Mouse (Mus musculus): ENCODE results near the gene Zfp2. TPM values are rescaled to one million over a fixed set of nuclear protein-coding genes. Genes with fewer than 3 reads are reported as not detected.

Gene Zfp2
- 9.2 and 11.2 TPM in 2 replicates for polyA plus RNA-seq (2014; fragmentation: Nextera tagmentation; extraction: Ambion mirVana)

DNA sequence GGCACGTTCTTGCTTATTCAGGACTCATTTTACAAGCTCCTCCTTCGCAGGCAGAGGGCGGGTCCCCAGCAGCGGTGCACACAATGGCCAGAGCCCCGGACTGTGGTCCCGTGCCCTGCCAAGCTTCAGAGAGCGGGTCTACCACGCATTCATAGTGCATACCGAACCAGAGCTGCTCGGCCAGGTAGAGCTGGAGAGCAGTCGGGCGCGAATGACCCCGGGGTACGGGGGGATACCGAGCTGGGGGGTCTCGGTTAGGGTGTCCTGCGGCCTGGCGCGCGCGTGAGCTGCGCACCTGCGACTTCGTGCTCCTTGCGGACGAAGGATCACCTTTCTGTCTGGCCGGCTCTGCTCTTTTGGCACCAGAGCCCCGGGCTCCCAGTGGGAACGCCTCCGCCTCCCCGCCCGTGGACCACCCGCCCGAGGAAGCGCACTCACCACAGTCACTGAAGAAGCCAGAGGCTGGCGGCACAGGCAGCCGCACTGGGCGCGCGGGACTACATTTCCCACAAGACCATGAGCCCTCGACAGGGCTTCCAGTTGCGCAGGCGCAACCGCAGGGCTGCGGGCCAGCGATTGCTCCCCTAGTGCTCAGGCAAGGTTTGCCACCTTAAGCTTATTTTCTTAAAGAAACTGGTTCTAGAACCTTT is at the start of gene Zfp2:
Gene Zfp2, minus strand, starts transcription at position 495 of the 650 bp plus-strand sequence.
- ATAC-seq (replicated peaks; ENCODE audit: insufficient number of reproducible peaks, low FRiP score, low TSS enrichment) = peak; percentile 94
- H3K9ac ChIP-seq (ENCODE audit: low read depth, low read length) = peak within 1 kb of the TSS; percentile 90
- peaks cover 11% of the 10 kb centered on the region for H3K36me3 ChIP-seq (ENCODE audit: control insufficient read depth, insufficient read depth, low read length)
- no peaks in the 10 kb centered on the region for H3K4me1 ChIP-seq (ENCODE audit: control insufficient read depth, insufficient read depth, low read length)
- H3K4me2 ChIP-seq = peak within 1 kb of the TSS; percentile 66
- under 1% methylated on average over 47 of the region's 47 CpGs for WGBS (ENCODE audit: insufficient replicate concordance)
- H3K27ac ChIP-seq (ENCODE audit: low read depth, low read length) = no peak within 1 kb of the TSS
- H3K4me3 ChIP-seq (ENCODE audit: low read depth, low read length) = peak within 1 kb of the TSS; percentile 83
- no peaks in the 10 kb centered on the region for H3K9me3 ChIP-seq (replicated peaks; ENCODE audit: control insufficient read depth, low read length)
- H3K27me3 ChIP-seq (ENCODE audit: control insufficient read depth, insufficient read depth, low read length) = no peaks in the 10 kb centered on the region

DNA sequence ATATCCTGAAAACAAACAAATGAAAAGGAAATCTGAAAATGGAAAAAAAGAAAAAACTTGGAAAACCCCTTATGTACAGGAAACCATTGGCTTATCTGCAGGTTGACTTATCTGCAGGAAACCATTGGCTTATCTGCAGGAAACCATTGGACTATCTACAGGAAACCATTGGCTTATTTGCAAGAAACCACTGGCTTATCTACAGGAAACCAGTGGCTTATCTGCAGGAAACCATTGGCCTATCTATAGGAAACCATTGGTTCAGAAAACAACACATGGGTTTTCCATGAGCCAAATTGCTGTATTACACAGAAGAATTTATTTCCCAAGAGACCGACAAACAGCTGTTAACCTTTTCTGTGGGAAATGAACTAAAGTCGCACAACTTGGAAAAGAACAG is 48.9 kb upstream of the Zfp2 start:
- WGBS (ENCODE audit: insufficient replicate concordance) = 68% methylated on average over 2 of the region's 2 CpGs
- Histone ChIP-seq H3K27ac (ENCODE audit: low read depth, low read length) (no peak overlapping the region), H3K4me3 (ENCODE audit: low read depth, low read length) (no peak overlapping the region)

DNA sequence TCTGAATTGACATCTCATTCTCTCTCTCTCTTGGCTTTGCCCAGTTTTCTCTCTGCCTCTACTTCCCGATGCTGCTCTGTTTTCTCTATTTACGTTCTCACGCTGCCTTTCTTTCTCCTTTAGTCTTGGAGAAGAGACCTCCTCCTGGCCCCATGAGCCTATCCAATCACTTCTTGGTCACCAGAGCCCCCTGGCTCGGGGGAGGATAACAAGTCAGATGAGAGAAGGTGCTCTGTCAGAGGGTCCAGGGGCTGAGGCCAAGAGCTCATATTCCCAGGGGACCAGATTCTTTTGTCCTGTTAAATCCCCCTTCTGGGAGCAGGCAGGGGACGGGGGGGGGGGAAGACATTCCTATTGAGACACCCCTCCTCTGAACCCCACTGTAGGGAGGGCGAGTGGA is 37.7 kb upstream of the Zfp2 start, which contains the start of gene Prop1:
Gene Prop1, minus strand, starts transcription at position 101 of the 400 bp plus-strand sequence.
- no peaks in the 10 kb centered on the region for H3K9me3 ChIP-seq (replicated peaks; ENCODE audit: control insufficient read depth, low read length)
- no peak within 1 kb of the TSS for H3K9ac ChIP-seq (ENCODE audit: low read depth, low read length)
- H3K4me3 ChIP-seq (ENCODE audit: low read depth, low read length) = no peak within 1 kb of the TSS
- no peak within 1 kb of the TSS for H3K27ac ChIP-seq (ENCODE audit: low read depth, low read length)
- H3K4me2 ChIP-seq = no peak within 1 kb of the TSS
- 69% methylated on average over 6 of the region's 6 CpGs for WGBS (ENCODE audit: insufficient replicate concordance)
- ATAC-seq (replicated peaks; ENCODE audit: insufficient number of reproducible peaks, low FRiP score, low TSS enrichment) = no peak
- peaks cover 2% of the 10 kb centered on the region for H3K27me3 ChIP-seq (ENCODE audit: control insufficient read depth, insufficient read depth, low read length)
- H3K36me3 ChIP-seq (ENCODE audit: control insufficient read depth, insufficient read depth, low read length) = no peaks in the 10 kb centered on the region
- H3K4me1 ChIP-seq (ENCODE audit: control insufficient read depth, insufficient read depth, low read length) = no peaks in the 10 kb centered on the region

More for the DNA sequence above, 48.9 kb upstream of the Zfp2 start:
- Histone ChIP-seq H3K4me2 (no peak overlapping the region), H3K36me3 (ENCODE audit: control insufficient read depth, insufficient read depth, low read length) (no peaks in the 10 kb centered on the region), H3K9ac (ENCODE audit: low read depth, low read length) (no peak overlapping the region), H3K27me3 (ENCODE audit: control insufficient read depth, insufficient read depth, low read length) (0 out of 2 replicates have a peak, but pooled peaks cover 2% of the 10 kb centered on the region), H3K9me3 (replicated peaks; ENCODE audit: control insufficient read depth, low read length) (no peaks in the 10 kb centered on the region), H3K4me1 (ENCODE audit: control insufficient read depth, insufficient read depth, low read length) (no peaks in the 10 kb centered on the region)
- no peak for ATAC-seq (replicated peaks; ENCODE audit: insufficient number of reproducible peaks, low FRiP score, low TSS enrichment)

DNA sequence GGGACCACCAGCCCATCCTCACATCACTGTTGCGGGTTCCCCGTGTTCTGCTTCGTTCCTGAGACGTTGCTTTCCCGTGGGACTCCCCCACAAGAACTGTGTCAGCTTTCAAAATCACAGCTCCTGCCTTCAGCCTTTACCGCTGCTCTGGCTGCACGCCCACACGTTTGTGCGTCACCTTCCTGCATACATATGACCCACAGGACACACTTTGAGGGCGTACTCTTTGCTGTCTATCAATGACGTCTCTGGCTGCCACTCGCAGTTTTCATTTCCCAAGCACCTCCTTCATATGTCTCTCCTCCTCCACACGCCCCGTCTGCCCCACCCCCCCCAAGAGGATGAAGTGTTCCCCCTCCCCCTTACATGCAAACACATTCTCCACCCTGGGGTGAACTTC is 36.3 kb upstream of the Zfp2 start:
- 60% methylated on average over 14 of the region's 14 CpGs for WGBS (ENCODE audit: insufficient replicate concordance)
- no peak overlapping the region for H3K4me2 ChIP-seq

DNA sequence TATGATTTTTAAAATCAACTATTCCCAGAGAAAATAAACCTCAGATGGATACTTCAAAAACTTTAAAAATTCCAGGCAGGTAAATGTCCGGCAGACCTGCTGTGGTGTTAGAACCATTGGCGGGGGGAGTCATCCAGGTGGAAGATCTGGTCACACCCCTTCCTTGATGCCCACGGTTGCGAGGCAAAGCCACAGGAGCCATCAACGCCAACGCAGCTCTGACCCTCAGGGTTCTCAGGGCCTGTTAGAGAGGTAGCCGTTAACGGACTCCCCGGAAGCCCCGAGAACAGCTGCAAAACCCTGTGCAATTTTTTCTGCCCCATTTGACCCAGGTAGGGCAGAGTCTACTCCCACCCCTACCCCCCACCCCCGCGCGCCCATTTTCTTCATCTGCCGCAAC is 27.5 kb upstream of the Zfp2 start, which contains the start of gene 4933414I15Rik:
Gene 4933414I15Rik, minus strand, starts transcription at position 260 of the 400 bp plus-strand sequence.
- Histone ChIP-seq H3K27me3 (ENCODE audit: control insufficient read depth, insufficient read depth, low read length) (0 out of 2 replicates have a peak, but pooled peaks cover 7% of the 10 kb centered on the region), H3K27ac (ENCODE audit: low read depth, low read length) (no peak within 1 kb of the TSS), H3K36me3 (ENCODE audit: control insufficient read depth, insufficient read depth, low read length) (no peaks in the 10 kb centered on the region), H3K9me3 (replicated peaks; ENCODE audit: control insufficient read depth, low read length) (no peaks in the 10 kb centered on the region), H3K4me1 (ENCODE audit: control insufficient read depth, insufficient read depth, low read length) (no peaks in the 10 kb centered on the region), H3K4me2 (no peak within 1 kb of the TSS), H3K4me3 (ENCODE audit: low read depth, low read length) (no peak within 1 kb of the TSS), H3K9ac (ENCODE audit: low read depth, low read length) (no peak within 1 kb of the TSS)
- no peak for ATAC-seq (replicated peaks; ENCODE audit: insufficient number of reproducible peaks, low FRiP score, low TSS enrichment)
- 65% methylated on average over 14 of the region's 14 CpGs for WGBS (ENCODE audit: insufficient replicate concordance)

More for the DNA sequence above, 36.3 kb upstream of the Zfp2 start:
- H3K9ac ChIP-seq (ENCODE audit: low read depth, low read length) = no peak overlapping the region
- no peak overlapping the region for H3K27ac ChIP-seq (ENCODE audit: low read depth, low read length)
- no peak for ATAC-seq (replicated peaks; ENCODE audit: insufficient number of reproducible peaks, low FRiP score, low TSS enrichment)
- no peaks in the 10 kb centered on the region for H3K4me1 ChIP-seq (ENCODE audit: control insufficient read depth, insufficient read depth, low read length)
- no peaks in the 10 kb centered on the region for H3K9me3 ChIP-seq (replicated peaks; ENCODE audit: control insufficient read depth, low read length)
- H3K27me3 ChIP-seq (ENCODE audit: control insufficient read depth, insufficient read depth, low read length) = peaks cover 2% of the 10 kb centered on the region
- no peak overlapping the region for H3K4me3 ChIP-seq (ENCODE audit: low read depth, low read length)
- no peaks in the 10 kb centered on the region for H3K36me3 ChIP-seq (ENCODE audit: control insufficient read depth, insufficient read depth, low read length)

DNA sequence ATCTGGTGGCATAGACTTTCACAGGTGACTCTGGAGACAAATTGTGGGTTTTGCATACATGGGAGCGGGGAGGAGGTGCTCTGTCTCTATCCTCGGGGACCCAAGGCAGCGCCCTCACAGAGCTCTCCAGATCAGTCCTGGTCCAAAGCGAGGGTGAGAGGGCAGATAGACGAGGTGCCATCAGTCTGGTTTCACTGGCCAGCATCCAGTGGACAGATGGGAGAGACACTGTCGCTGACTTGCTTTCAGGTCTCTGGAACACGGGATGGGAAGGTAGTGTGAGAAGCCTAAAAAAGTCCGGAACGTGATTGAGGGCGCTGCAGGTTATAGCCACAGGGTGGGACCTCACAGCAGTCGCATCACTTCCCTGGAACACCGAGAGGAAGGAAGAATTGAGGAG is 26.4 kb upstream of the Zfp2 start:
- Histone ChIP-seq H3K9me3 (replicated peaks; ENCODE audit: control insufficient read depth, low read length) (no peaks in the 10 kb centered on the region), H3K27me3 (ENCODE audit: control insufficient read depth, insufficient read depth, low read length) (0 out of 2 replicates have a peak, but pooled peaks cover 7% of the 10 kb centered on the region), H3K4me2 (no peak overlapping the region), H3K36me3 (ENCODE audit: control insufficient read depth, insufficient read depth, low read length) (no peaks in the 10 kb centered on the region), H3K4me3 (ENCODE audit: low read depth, low read length) (no peak overlapping the region), H3K27ac (ENCODE audit: low read depth, low read length) (no peak overlapping the region), H3K9ac (ENCODE audit: low read depth, low read length) (no peak overlapping the region), H3K4me1 (ENCODE audit: control insufficient read depth, insufficient read depth, low read length) (no peaks in the 10 kb centered on the region)
- ATAC-seq (replicated peaks; ENCODE audit: insufficient number of reproducible peaks, low FRiP score, low TSS enrichment) = no peak
- 63% methylated on average over 12 of the region's 12 CpGs for WGBS (ENCODE audit: insufficient replicate concordance)

DNA sequence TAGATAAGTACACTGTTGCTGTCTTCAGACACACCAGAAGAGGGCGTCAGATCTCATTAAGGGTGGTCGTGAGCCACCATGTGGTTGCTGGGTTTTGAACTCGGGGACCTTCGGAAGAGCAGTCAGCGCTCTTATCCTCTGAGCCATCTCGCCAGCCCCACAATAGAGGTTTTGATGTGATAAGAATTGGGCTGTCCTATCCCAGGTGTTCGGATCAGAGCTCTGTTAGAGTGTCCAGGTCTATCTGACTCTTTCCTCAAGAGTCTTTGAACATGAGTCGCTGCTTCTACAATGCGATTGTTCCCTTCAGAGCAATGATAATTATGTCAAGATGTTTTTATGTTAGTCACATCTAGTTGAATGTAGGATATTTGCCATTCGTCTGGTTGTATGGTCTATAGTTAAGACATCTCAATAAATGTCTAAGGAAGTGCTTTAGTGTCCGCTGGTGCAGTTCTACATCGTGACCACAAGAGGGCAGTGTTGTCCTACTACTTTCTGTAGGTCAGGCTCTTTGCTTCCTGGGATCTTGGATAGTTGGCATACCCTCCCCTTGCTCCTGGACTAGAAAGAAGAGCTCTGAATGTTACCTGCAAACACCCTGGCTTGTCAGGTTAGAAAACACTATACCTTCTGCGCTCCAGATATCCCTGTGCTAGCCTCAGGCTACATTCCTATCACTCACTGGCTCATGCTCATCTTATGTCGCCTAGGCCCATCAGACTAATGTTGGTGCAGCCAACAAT is 23.8 kb upstream of the Zfp2 start:
- Histone ChIP-seq H3K27ac (ENCODE audit: low read depth, low read length) (no peak overlapping the region), H3K9ac (ENCODE audit: low read depth, low read length) (no peak overlapping the region), H3K9me3 (replicated peaks; ENCODE audit: control insufficient read depth, low read length) (no peaks in the 10 kb centered on the region), H3K27me3 (ENCODE audit: control insufficient read depth, insufficient read depth, low read length) (0 out of 2 replicates have a peak, but pooled peaks cover 7% of the 10 kb centered on the region), H3K4me2 (no peak overlapping the region), H3K36me3 (ENCODE audit: control insufficient read depth, insufficient read depth, low read length) (no peaks in the 10 kb centered on the region), H3K4me1 (ENCODE audit: control insufficient read depth, insufficient read depth, low read length) (no peaks in the 10 kb centered on the region), H3K4me3 (ENCODE audit: low read depth, low read length) (no peak overlapping the region)
- 28% methylated on average over 14 of the region's 14 CpGs for WGBS (ENCODE audit: insufficient replicate concordance)
- ATAC-seq (replicated peaks; ENCODE audit: insufficient number of reproducible peaks, low FRiP score, low TSS enrichment) = no peak

DNA sequence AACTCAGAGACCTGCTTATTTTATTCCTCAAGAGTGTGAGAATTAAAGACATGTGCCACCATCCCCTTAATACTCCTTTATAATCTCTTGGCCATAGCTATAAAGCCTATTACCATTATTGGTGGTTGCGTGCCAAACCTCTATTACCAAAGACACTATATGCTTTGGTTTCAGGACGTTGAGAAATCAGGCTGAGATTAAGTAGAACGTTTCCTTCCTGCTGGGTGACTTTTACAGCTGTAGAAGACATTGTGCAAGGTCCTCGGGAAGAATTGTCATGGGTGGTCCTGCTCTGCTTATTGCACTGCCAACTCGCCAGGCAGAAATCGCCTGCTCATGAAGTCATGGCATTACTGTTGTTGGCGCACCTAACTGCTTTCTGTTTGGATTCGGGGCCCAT is 22.5 kb upstream of the Zfp2 start:
- H3K9ac ChIP-seq (ENCODE audit: low read depth, low read length) = no peak overlapping the region
- ATAC-seq (replicated peaks; ENCODE audit: insufficient number of reproducible peaks, low FRiP score, low TSS enrichment) = no peak
- H3K4me2 ChIP-seq = no peak overlapping the region
- no peaks in the 10 kb centered on the region for H3K4me1 ChIP-seq (ENCODE audit: control insufficient read depth, insufficient read depth, low read length)
- H3K36me3 ChIP-seq (ENCODE audit: control insufficient read depth, insufficient read depth, low read length) = no peaks in the 10 kb centered on the region
- 75% methylated on average over 8 of the region's 8 CpGs for WGBS (ENCODE audit: insufficient replicate concordance)
- H3K27me3 ChIP-seq (ENCODE audit: control insufficient read depth, insufficient read depth, low read length) = 0 out of 2 replicates have a peak, but pooled peaks cover 7% of the 10 kb centered on the region
- no peak overlapping the region for H3K4me3 ChIP-seq (ENCODE audit: low read depth, low read length)
- no peak overlapping the region for H3K27ac ChIP-seq (ENCODE audit: low read depth, low read length)
- no peaks in the 10 kb centered on the region for H3K9me3 ChIP-seq (replicated peaks; ENCODE audit: control insufficient read depth, low read length)

Measured in heart, embryonic 11.5 days (tissue).